ENCODE assay signal across 14 mouse cellular contexts in genomic region chr5:134347066-134347465, GRCm38 (mm10). TPM values are rescaled to one million over a fixed set of nuclear protein-coding genes. Genes with fewer than 3 reads are reported as not detected.
DNase-seq lines count a peak whose midpoint lies in the region; ATAC-seq and TF ChIP-seq lines count a peak whose summit lies in the region.
"Had no signal": no experiment of that assay in that cellular context is flagged by ENCODE, and none has a peak within 500 bp of the region (broad histone marks: within the 10 kb centered on the region; RNA-seq: fewer than 3 reads in every experiment).

No protein-coding gene starts in this region.

- WGBS in kidney, adult 2 months = 91% methylated on average over 2 of the region's 2 CpGs
- WGBS in hindbrain, embryonic 10.5 days = 81% methylated on average over 2 of the region's 2 CpGs

- H3K27ac ChIP-seq in kidney, adult 2 months (ENCODE audit: insufficient read depth, low read depth, low read length) = no peak overlapping the region
- H3K27ac ChIP-seq in hindbrain, embryonic 10.5 days = no peak overlapping the region
- H3K27ac ChIP-seq: forebrain, embryonic 12.5 days; hindbrain, embryonic 14.5 days; limb, embryonic 10.5 days; neural tube, embryonic 13.5 days had no signal

- no peak for TF ChIP-seq POLR2A in kidney, adult 2 months (IDR thresholded peaks at IDR 0.05; ENCODE audit: low read depth, low read length)

- no peaks in the 10 kb centered on the region for H3K36me3 ChIP-seq in kidney, adult 2 months (ENCODE audit: control insufficient read depth, insufficient read depth, low read length)
- no peaks in the 10 kb centered on the region for H3K36me3 ChIP-seq in splenic B cell, adult 2 months (ENCODE audit: control insufficient read depth, insufficient read depth, low read length, poor library complexity, severe bottlenecking)
- H3K36me3 ChIP-seq in hindbrain, embryonic 10.5 days = no peaks in the 10 kb centered on the region
- H3K36me3 ChIP-seq: forebrain, embryonic 12.5 days; limb, embryonic 10.5 days; neural tube, embryonic 13.5 days had no signal

- peak; percentile 33; the same call in 1 of the 2 replicates for TF ChIP-seq CTCF in kidney, adult 2 months (conservative IDR thresholded peaks at IDR 0.05; ENCODE audit: insufficient read depth, insufficient read length, low read depth, low read length)
- peak; percentile 70 for TF ChIP-seq CTCF in Patski (IDR thresholded peaks at IDR 0.05)

- in situ Hi-C loops in Patski (cut with MboI; ENCODE audit: low pct_unique_long_range_greater_than_20kb) = no loop called here

- CTCF ChIA-PET in Patski (lab: Charles Lee) = interaction anchor here (0.6 to 0.8 kb wide), 4 partner anchors 129 to 169 kb away, joined by 3 read pairs; no protein-coding TSS in a partner anchor

- no peaks in the 10 kb centered on the region for H3K27me3 ChIP-seq in kidney, adult 2 months (replicated peaks; ENCODE audit: control insufficient read depth, insufficient read depth, low read length)
- no peaks in the 10 kb centered on the region for H3K27me3 ChIP-seq in Patski
- H3K27me3 ChIP-seq in splenic B cell, adult 2 months (ENCODE audit: control insufficient read depth, insufficient read depth, low read length, poor library complexity, severe bottlenecking) = no peaks in the 10 kb centered on the region; the same call in 1 of the 2 replicates
- no peaks in the 10 kb centered on the region for H3K27me3 ChIP-seq in hindbrain, embryonic 10.5 days (ENCODE audit: insufficient read depth, poor library complexity, severe bottlenecking)
- H3K27me3 ChIP-seq: forebrain, embryonic 12.5 days; neural tube, embryonic 13.5 days had no signal

- no peaks in the 10 kb centered on the region for H3K9me3 ChIP-seq in hindbrain, embryonic 10.5 days
- H3K9me3 ChIP-seq: forebrain, embryonic 12.5 days; limb, embryonic 10.5 days; neural tube, embryonic 13.5 days had no signal

- POLR2A ChIA-PET in Patski (lab: Charles Lee) = no interaction called here

- no peaks in the 10 kb centered on the region for H3K4me1 ChIP-seq in kidney, adult 2 months (ENCODE audit: control insufficient read depth, insufficient read depth, low read length)
- peaks cover 10% of the 10 kb centered on the region for H3K4me1 ChIP-seq in hindbrain, embryonic 10.5 days (replicated peaks)

- no peak for ATAC-seq in Patski

- H3K4me3 ChIP-seq in kidney, adult 2 months (ENCODE audit: insufficient read depth, low read depth, low read length) = no peak overlapping the region
- H3K4me3 ChIP-seq in hindbrain, embryonic 10.5 days = no peak overlapping the region
- H3K4me3 ChIP-seq: forebrain, embryonic 12.5 days; limb, embryonic 10.5 days; neural tube, embryonic 13.5 days had no signal

- no peak for DNase-seq in kidney, adult 2 months
- DNase-seq in kidney, adult 11 months = no peak
- peak; percentile 32 for DNase-seq in thymus, postnatal 14 days
- DNase-seq in thymus, postnatal 36 days = no peak
- no peak for DNase-seq in Patski (ENCODE audit: low read depth, low spot score)
- DNase-seq in splenic B cell, adult 2 months (ENCODE audit: low read depth, low spot score) = peak; percentile 65
- DNase-seq in right cerebral cortex, postnatal 14 days = no peak
- DNase-seq in hindbrain, embryonic 10.5 days (ENCODE audit: low spot score) = no peak
- DNase-seq: heart, adult 18-20 months; kidney, postnatal 4 days had no signal

RNA-seq across cellular contexts. Expression of gene Gtf2i, which starts 32.5 kb away (rescaled TPM):
- polyA plus RNA-seq in kidney, adult 2 months (2012; rRNA removed) = 86.4 and 103 TPM in 2 replicates
- 230 TPM for polyA plus RNA-seq in Patski (2021)
- 180 and 189 TPM in 2 replicates for polyA plus RNA-seq in hindbrain, embryonic 10.5 days (2016; fragmentation: Nextera tagmentation; extraction: Ambion mirVana)

Comparison
In these comparisons a context has a peak if more than half of its experiments do, and no peak if none do; other contexts are left out.
1. DNase-seq: peak in thymus, postnatal 14 days (single experiment) and splenic B cell, adult 2 months (single experiment); none in kidney, adult 2 months (single experiment), kidney, adult 11 months (single experiment), thymus, postnatal 36 days (0 of 2), Patski (single experiment), right cerebral cortex, postnatal 14 days (single experiment) and hindbrain, embryonic 10.5 days (single experiment).